Mouse (Mus musculus): ENCODE data around the gene Sfpq.
"Not testable (repeated sequence)": the region's sequence is repeated elsewhere in the genome, so short reads cannot be mapped to it uniquely, and the experiment has no call there.

Gene Sfpq

GRCm38 (mm10) chr4:127021151-127021945 is at the start of gene Sfpq:
Gene Sfpq (plus strand): TSS chr4:127021324.
- peak; percentile 98 for DNase-seq

DNA sequence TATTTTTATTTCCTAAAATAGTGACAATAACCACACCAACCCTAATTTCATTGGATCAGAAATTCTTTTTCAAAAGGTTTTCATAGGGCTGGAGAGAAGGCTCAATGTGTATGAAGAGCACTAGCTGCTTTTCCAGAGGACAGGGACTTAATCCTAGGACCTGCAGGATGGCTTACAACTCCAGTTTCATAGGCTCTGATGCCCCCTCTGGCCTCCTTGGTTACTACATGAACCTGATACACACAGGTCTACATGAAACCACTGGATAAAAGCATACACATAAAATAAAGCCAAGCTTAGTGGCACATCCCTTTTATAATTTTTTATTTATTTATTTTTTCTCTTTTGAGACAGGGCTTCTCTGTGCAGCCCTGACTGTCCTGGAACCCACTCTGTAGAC is 43.7 kb upstream of the Sfpq start:
- peak; percentile 13 for DNase-seq

DNA sequence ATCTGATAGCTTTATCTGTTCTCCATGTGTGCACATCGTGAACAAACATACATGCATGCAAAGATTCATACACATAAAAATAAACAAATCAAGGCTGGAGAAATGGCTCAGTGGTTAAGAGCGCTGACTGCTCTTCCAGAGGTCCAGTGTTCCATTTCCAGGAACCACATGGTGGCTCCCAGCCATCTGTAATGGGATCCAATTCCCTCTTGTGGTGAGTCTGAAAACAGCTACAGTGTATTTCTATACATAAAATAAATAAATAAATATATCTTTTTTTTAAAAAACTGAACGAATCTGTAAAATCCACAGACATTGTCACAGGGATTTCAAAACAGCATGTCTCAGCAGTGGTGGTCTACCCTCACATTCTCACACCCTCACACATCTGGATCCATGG is 42.4 kb upstream of the Sfpq start:
- no peak for DNase-seq

- no peak for DNase-seq
Measured at GRCm38 (mm10) chr4:126983321-126983720, 37.8 kb upstream of the Sfpq start.

DNA sequence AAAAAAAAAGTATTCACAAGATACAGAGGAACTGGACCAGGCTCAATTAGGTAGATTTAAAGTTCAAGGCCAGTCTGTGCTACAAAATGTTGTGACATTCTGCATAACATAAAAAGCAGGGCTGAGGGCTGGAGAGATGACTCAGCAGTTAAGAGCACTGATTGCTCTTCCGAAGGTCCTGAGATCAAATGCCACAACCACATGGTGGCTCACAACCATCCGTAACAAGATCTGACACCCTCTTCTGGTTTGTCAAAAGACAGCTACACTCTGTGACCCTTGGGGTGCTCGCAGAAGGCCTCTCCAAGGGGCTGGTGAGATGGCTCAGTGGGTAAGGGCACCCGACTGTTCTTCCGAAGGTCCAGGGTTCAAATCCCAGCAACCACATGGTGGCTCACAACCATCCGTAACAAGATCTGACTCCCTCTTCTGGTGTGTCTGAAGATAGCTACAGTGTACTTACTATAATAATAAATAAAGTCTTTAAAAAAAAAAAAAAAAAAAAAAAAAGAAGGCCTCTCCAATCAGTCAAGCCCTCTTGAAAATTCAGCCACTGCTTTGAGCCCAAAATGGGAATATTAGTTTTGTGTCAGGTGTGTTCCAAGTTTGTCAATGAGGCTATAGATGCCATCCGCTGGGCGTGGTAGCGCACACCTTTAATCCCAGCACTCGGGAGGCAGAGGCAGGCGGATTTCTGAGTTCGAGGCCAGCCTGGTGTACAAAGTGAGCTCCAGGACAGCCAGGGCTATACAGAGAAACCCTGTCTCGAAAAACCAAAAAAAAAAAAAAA is 37.2 kb upstream of the Sfpq start:
- DNase-seq = not testable (repeated sequence)

DNA sequence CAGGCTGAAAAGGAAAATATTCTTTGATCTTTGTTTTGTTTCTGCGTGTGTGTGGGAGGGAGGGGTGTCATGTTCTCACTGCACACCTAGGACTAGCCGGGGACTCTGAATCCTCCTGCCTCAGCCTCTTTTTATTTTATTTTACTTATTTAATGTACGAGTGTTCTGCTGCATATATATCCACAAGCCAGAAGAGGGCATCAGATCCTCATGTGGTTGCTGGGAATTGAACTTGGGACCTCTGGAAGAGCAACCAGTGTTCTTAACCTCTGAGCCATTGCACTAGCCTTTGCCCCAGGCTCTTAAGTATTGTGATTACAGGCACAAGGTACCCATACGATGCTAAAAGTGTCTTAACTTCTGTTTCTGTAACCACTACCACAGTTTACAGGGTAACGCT is 34.4 kb upstream of the Sfpq start:
- no peak for DNase-seq

DNA sequence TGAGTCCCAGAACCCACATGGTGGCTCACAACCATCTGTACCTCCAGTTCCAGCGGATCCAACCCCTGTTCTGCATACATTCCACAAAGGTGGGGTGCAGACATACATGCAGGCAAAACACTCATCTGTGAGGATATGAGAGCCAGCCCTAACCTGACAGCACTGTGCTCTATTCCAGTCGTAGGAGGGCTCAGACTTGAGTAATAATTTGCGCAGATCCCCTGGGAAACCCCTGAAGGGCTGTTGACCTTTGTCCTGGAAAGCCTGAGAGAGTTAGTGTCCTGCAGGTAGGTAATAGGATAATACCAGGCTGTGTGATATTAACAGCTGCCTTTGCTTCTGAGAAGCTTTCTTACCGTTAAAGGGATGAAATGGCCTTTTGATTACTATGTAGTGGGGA is 32.6 kb upstream of the Sfpq start:
- no peak for DNase-seq

GRCm38 (mm10) chr4:126990553-126990952 is 30.6 kb upstream of the Sfpq start:
- no peak for DNase-seq

- DNase-seq = no peak
Measured at GRCm38 (mm10) chr4:126992356-126992755, 28.8 kb upstream of the Sfpq start.

DNA sequence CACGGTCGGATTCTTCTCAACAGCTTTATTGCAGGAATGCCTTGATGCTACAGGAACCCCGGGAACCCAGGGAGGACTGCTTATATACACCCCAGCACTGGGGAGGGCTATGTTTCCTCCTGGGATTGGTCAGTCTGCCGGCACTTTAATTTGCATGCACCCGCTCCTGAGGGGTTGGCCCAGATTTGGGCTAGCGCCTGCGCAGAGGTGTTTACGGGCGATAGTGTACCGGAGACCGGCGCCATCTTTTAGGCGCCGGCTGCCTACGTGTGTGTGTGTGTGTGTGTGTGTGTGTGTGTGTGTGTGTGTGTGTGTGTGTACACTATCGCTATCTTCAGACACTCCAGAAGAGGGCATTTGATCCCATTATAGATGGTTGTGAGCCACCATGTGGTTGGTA is 21.8 kb upstream of the Sfpq start:
- not testable (repeated sequence) for DNase-seq

GRCm38 (mm10) chr4:127000601-127001105 is 20.5 kb upstream of the Sfpq start:
- no peak for DNase-seq

DNA sequence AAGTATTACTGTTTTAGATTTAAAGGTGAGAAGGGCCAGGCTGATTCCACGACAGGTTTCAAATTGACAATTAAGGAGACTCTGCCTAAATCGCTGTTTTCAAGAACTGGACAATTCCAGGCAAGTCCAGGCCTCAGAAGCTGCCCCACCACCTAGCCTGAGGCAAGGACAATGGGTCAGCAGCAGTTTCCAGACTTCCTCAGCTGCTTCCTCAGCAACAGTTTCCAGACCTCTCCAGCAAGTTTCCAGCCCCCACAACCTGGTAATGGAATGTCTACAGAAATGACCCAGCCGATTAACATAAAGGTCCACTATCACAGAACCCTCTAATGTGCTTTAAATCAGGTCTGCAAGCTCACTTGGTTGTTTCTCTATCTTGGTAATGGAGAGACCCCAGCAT is 16.7 kb upstream of the Sfpq start:
- DNase-seq = no peak

DNA sequence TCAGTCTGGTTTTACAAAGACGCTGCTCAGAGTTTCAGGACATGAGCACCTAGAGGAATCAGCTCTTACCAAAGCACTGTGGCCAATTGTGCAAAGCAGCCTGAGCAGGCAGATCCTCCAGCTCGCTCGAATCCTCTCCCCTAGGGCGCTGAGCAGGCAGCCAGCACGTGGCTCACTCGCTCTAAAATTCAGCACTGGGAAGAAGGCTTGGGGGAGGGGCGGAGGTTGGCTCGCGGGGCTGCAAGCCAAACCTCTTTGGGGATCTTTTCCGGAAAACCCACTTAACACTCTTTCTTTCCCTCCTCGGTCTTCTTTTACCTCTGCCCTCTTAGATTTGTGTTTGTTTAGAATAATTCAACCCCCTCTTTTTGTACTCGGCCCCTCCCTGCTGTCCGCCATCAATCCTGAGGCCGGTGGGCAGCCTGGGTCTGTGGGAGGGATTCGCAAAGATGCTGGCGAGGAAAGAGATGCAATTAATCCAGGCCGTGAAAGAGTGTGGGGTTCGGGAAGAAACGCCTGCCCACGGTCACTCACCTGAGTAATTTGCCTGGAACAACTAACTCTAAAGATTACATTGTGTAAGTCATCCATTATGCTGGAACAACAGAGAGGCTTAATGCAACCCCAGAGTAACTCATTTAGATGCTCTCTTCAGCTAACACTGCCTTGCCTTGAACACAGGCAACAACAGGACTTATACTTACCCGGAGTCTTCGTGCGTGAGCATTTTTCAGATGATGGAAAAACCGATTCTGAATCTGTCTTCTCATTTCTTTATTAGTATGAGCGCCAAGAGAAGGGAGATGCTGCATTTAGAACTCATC is 15.8 kb upstream of the Sfpq start:
- DNase-seq = peak; percentile 47

DNA sequence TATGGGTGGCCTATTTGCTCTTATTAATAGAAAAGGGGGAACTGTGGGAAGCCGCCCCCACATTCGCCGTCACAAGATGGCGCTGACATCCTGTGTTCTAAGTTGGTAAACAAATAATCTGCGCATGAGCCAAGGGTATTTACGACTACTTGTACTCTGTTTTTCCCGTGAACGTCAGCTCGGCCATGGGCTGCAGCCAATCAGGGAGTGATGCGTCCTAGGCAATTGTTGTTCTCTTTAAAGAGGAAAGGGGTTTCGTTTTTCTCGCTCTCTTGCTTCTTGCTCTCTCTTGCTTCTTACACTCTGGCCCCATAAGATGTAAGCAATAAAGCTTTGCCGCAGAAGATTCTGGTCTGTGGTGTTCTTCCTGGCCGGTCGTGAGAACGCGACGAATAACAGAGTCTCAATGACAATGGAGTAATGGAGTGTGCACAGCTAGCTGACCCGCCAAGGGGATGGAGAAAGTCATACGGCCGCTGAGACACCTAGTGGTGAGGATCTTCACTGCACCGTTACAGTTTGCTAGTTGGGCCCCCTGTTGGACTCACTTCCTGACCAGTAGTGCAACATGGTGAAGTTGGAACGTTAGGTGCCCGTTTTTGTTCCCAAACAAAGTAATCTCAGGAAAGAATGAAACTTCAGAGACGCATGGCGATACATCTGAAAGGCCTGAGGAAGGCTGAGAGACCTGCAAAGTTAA is 5.7 kb upstream of the Sfpq start:
- peak; percentile 83 for DNase-seq

- no peak for DNase-seq
Measured at GRCm38 (mm10) chr4:127016366-127016765, 4.8 kb upstream of the Sfpq start.

- DNase-seq = no peak
Measured at GRCm38 (mm10) chr4:127020411-127021150, 543 bp upstream of the Sfpq start.

DNA sequence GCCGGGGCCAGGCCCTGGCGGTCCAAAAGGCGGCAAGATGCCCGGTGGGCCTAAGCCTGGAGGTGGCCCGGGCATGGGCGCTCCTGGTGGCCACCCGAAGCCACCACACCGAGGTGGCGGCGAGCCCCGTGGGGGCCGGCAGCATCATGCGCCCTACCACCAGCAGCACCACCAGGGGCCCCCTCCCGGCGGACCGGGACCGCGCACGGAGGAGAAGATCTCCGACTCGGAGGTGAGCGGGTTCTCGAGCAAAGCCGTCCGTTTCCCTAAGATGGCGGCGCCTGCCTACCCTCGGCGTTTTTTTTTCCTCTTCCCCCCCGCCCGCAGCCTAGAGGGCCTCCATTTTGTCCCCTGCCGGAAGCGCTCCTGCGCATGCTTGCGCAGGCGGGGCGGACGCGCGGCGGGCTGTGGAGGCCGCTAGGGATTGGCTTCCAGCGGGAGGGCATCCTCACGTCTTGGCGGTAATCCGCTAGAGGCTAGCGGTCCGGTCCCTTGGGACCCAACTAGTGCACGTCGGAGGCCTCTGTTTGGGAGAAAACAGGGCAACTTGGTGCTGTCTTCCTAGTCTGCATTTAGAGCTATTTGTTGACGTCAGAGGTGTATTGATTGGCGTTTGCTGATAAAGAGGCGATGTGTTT is 984 bp downstream of the Sfpq start:
- peak; percentile 92 for DNase-seq

DNA sequence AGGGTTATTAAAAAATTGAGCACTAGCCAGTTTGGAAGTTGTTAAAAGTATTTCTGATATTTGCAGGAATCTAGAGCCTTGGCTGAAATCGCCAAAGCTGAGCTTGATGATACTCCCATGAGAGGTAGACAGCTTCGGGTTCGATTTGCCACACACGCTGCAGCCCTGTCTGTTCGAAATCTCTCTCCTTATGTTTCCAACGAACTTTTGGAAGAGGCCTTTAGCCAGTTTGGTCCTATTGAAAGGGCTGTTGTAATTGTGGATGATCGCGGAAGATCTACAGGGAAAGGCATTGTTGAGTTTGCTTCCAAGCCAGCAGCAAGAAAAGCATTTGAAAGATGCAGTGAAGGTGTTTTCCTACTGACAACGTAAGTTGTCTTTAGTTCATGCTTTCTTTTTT is 2.1 kb downstream of the Sfpq start:
- DNase-seq = no peak

GRCm38 (mm10) chr4:127024240-127024639 is 3.1 kb downstream of the Sfpq start:
- no peak for DNase-seq

DNA sequence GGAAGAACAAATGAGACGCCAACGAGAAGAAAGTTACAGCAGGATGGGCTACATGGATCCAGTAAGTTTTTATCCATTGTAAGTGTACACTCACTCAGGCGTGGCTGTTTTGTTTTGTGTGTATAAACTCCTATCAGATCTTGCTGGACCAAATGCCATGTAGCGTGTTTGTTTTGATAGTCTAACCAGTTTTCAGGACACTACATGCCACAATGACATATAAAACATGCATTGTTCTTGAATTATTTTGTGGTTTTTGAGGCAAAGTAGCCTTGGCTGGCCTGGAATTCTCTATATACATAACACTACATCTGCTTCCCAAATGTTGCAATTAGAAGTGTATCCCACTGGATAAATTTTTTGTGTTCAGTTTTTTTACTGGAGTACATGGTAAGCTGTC is 5.7 kb downstream of the Sfpq start:
- no peak for DNase-seq

Measured in cerebellum, adult 9-11 months (tissue).